Comparison of ENCODE assay signal across 29 mouse cellular contexts in the genomic region with DNA sequence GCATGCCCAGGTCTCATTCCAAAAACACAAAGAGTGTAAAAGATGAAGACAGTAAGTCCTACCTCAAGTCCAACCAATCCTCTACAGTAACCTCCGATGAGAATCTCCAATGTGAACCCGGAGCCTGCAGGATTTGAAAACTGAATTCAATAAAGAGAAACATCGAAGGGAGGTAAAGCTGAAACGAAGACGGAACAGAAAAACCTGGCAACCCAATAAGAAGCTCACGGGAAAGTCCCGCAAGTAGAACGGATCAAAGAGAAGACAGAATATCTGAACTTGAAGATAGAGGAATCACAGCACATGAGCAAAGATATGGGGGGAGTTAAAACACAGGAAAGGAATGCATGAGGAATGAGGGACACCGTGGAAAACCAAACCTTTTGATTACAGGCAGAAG.
"Had no signal": no experiment of that assay in that cellular context is flagged by ENCODE, and none has a peak within 500 bp of the region (broad histone marks: within the 10 kb centered on the region; RNA-seq: fewer than 3 reads in every experiment).

No protein-coding gene starts in this region.

- H3K9me3 ChIP-seq: limb, embryonic 10.5 days; limb, embryonic 12.5 days; limb, embryonic 15.5 days; liver, embryonic 12.5 days; liver, embryonic 13.5 days; liver, embryonic 15.5 days; lung, embryonic 15.5 days; midbrain, embryonic 10.5 days; midbrain, embryonic 12.5 days; midbrain, embryonic 13.5 days; midbrain, embryonic 15.5 days; neural tube, embryonic 12.5 days had no signal

- H3K9ac ChIP-seq: limb, embryonic 12.5 days; limb, embryonic 13.5 days; limb, embryonic 15.5 days; liver, embryonic 12.5 days; liver, embryonic 13.5 days; liver, embryonic 14.5 days; liver, embryonic 15.5 days; liver, postnatal 0 days; lung, embryonic 14.5 days; lung, embryonic 15.5 days; midbrain, embryonic 12.5 days; midbrain, embryonic 13.5 days; midbrain, embryonic 15.5 days; neural tube, embryonic 12.5 days had no signal

- H3K27ac ChIP-seq: limb, embryonic 10.5 days; limb, embryonic 12.5 days; limb, embryonic 13.5 days; limb, embryonic 15.5 days; liver, embryonic 12.5 days; liver, embryonic 13.5 days; liver, embryonic 14.5 days; liver, embryonic 15.5 days; lung, embryonic 15.5 days; macrophage; midbrain, embryonic 10.5 days; midbrain, embryonic 12.5 days; midbrain, embryonic 13.5 days; midbrain, embryonic 15.5 days; neural tube, embryonic 12.5 days had no signal

- DNase-seq: liver; liver, embryonic 13.5 days; liver, postnatal 0 days; lung, adult 18-20 months; lung, adult 2 months; lung, embryonic 14.5 days; lung, postnatal 10 days; lung, postnatal 14 days; lung, postnatal 36 days; lung, postnatal 4 days; midbrain, embryonic 14.5 days had no signal

- H3K4me2 ChIP-seq: limb, embryonic 12.5 days; limb, embryonic 13.5 days; limb, embryonic 15.5 days; liver, embryonic 11.5 days; liver, embryonic 12.5 days; liver, embryonic 13.5 days; liver, embryonic 15.5 days; lung, embryonic 14.5 days; lung, embryonic 15.5 days; midbrain, embryonic 11.5 days; midbrain, embryonic 12.5 days; midbrain, embryonic 13.5 days; midbrain, embryonic 15.5 days; neural tube, embryonic 12.5 days had no signal

- H3K4me1 ChIP-seq: limb, embryonic 10.5 days; limb, embryonic 12.5 days; limb, embryonic 15.5 days; liver, embryonic 12.5 days; liver, embryonic 13.5 days; liver, embryonic 15.5 days; lung, embryonic 15.5 days; midbrain, embryonic 10.5 days; midbrain, embryonic 12.5 days; midbrain, embryonic 13.5 days; midbrain, embryonic 15.5 days; neural tube, embryonic 12.5 days had no signal

- H3K4me3 ChIP-seq: limb, embryonic 10.5 days; limb, embryonic 12.5 days; limb, embryonic 13.5 days; limb, embryonic 15.5 days; liver, embryonic 12.5 days; liver, embryonic 13.5 days; liver, embryonic 15.5 days; lung, embryonic 15.5 days; megakaryocyte, embryonic 14.5 days; midbrain, embryonic 10.5 days; midbrain, embryonic 12.5 days; midbrain, embryonic 13.5 days; midbrain, embryonic 15.5 days; myocyte; neural tube, embryonic 12.5 days had no signal

- H3K36me3 ChIP-seq: limb, embryonic 10.5 days; limb, embryonic 12.5 days; limb, embryonic 13.5 days; limb, embryonic 15.5 days; liver, embryonic 12.5 days; liver, embryonic 13.5 days; liver, embryonic 15.5 days; lung, embryonic 15.5 days; midbrain, embryonic 10.5 days; midbrain, embryonic 12.5 days; midbrain, embryonic 13.5 days; midbrain, embryonic 15.5 days; neural tube, embryonic 12.5 days had no signal

- H3K27me3 ChIP-seq: limb, embryonic 12.5 days; limb, embryonic 13.5 days; limb, embryonic 15.5 days; liver, embryonic 12.5 days; liver, embryonic 13.5 days; liver, embryonic 15.5 days; lung, embryonic 15.5 days; midbrain, embryonic 12.5 days; midbrain, embryonic 13.5 days; midbrain, embryonic 15.5 days; neural tube, embryonic 12.5 days had no signal
